Mouse (Mus musculus): Measurements from ENCODE around the gene Wdr70.

DNA sequence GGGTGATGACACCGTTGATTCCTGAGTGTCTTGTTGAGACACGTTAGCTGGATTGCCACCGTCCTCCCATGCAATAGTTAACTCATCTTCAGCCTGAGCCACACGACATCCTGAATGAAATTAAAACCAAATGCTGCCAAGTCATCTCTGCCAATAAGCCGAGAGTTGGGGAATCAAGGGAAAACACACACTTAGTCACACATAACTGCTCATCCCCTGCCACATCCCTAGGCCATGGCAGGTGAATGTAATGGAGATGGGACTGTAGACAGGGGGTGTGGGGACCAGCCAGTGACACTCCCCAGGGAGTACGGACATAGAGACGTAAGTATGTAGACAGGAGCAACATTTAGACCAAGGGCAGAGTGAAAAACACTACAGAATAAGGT, 260.1 kb downstream of the Wdr70 start:
- no peak for TF ChIP-seq CTCF (IDR thresholded peaks at IDR 0.05; ENCODE audit: low read depth, low read length)
- TF ChIP-seq GATA1 (IDR thresholded peaks at IDR 0.05; ENCODE audit: borderline replicate concordance, low read length) = no peak
- no peak for TF ChIP-seq TAL1 (conservative IDR thresholded peaks at IDR 0.05; ENCODE audit: low read depth, low read length)
